Mouse (Mus musculus) C2C12 (cell line): ENCODE results near the gene Foxm1. TPM values are rescaled to one million over a fixed set of nuclear protein-coding genes. Genes with fewer than 3 reads are reported as not detected.

Experiments used
- H3K27me3 ChIP-seq: one replicate; pipeline ENCODE4 v1.6.1; 2011; ENCODE audit not compliant: control insufficient read depth, insufficient read depth, insufficient read length
- H3K36me3 ChIP-seq: one replicate; pipeline ENCODE4 v1.6.1; 2011; ENCODE audit not compliant: control insufficient read depth, insufficient read depth
- H3K4me3 ChIP-seq: one replicate; pipeline ENCODE4 v1.5.1; 2011; ENCODE audit warnings: mild to moderate bottlenecking, control low read depth; ENCODE audit not compliant: poor library complexity, insufficient read depth, severe bottlenecking
- H3K79me2 ChIP-seq: one replicate; pipeline ENCODE4 v1.6.1; 2011; ENCODE audit not compliant: control insufficient read depth, insufficient read depth
- H3K79me3 ChIP-seq: one replicate; pipeline ENCODE4 v1.6.1; 2011; ENCODE audit warnings: low read depth, control low read depth
- H3ac ChIP-seq: one replicate; pipeline ENCODE3; 2011; ENCODE audit warnings: low read depth; ENCODE audit not compliant: control insufficient read depth, insufficient read length
- CEBPB ChIP-seq: IDR thresholded peaks from one replicate; pipeline ENCODE4 v1.6.1; 2011; ENCODE audit warnings: low read depth, mild to moderate bottlenecking, control low read depth, moderate library complexity
- CTCF ChIP-seq: IDR thresholded peaks from one replicate; pipeline ENCODE4 v1.5.1; 2011; ENCODE audit not compliant: control insufficient read depth, insufficient read depth, insufficient read length
- FOSL1 ChIP-seq: IDR thresholded peaks from one replicate; pipeline ENCODE4 v1.8.0; 2011; ENCODE audit warnings: mild to moderate bottlenecking, low read length; ENCODE audit not compliant: poor library complexity, insufficient read depth, severe bottlenecking
- MAX ChIP-seq: IDR thresholded peaks from one replicate; pipeline ENCODE4 v1.6.1; 2011; ENCODE audit warnings: mild to moderate bottlenecking, control low read depth
- MYOD1 ChIP-seq: IDR thresholded peaks from one replicate; pipeline ENCODE4 v1.6.1; 2011; ENCODE audit warnings: low read depth; ENCODE audit not compliant: control insufficient read depth, insufficient read length
- MYOG ChIP-seq: IDR thresholded peaks from one replicate; pipeline ENCODE4 v1.6.1; 2011; ENCODE audit not compliant: control insufficient read depth, insufficient read length; ENCODE audit errors: extremely low read depth
- USF1 ChIP-seq: IDR thresholded peaks from one replicate; pipeline ENCODE4 v1.6.1; 2011; ENCODE audit warnings: low read depth, mild to moderate bottlenecking, control low read depth, moderate library complexity
- polyA plus RNA-seq: library from polyadenylated mRNA; unstranded; fragments of >200 nt; fragmentation: generic; extraction: Trizol; gene quantifications from one replicate; pipeline ENCODE4 v1.2.1, GENCODE M21; 2012; ENCODE audit warnings: missing spikeins

Gene Foxm1
- polyA plus RNA-seq, 1 experiment = 60.4 TPM

- no peaks in the 10 kb centered on the region for H3K27me3 ChIP-seq
- H3ac ChIP-seq = peak overlapping the region; percentile 94
- peak overlapping the region; percentile 63 for H3K4me3 ChIP-seq
- TF ChIP-seq MYOD1 (no peak), CEBPB (no peak), CTCF (no peak), FOSL1 (no peak), USF1 (no peak), MYOG (no peak), MAX (no peak)
- H3K79me3 ChIP-seq = peaks cover 17% of the 10 kb centered on the region
- H3K79me2 ChIP-seq = peaks cover 55% of the 10 kb centered on the region
- peaks cover 28% of the 10 kb centered on the region for H3K36me3 ChIP-seq
Observed at GRCm38 (mm10) chr6:128355201-128355681, 7.5 kb upstream of the Foxm1 start.

- Histone ChIP-seq H3K79me3 (peaks cover 22% of the 10 kb centered on the region), H3K27me3 (no peaks in the 10 kb centered on the region), H3K36me3 (peaks cover 26% of the 10 kb centered on the region), H3ac (peak within 1 kb of the TSS; percentile 94), H3K79me2 (peaks cover 55% of the 10 kb centered on the region), H3K4me3 (peak within 1 kb of the TSS; percentile 63)
- no peak for TF ChIP-seq MYOG
- TF ChIP-seq MYOD1 = no peak
- TF ChIP-seq FOSL1 = no peak
- TF ChIP-seq CTCF = no peak
- no peak for TF ChIP-seq CEBPB
- no peak for TF ChIP-seq MAX
- no peak for TF ChIP-seq USF1
Observed at GRCm38 (mm10) chr6:128355726-128356416, 6.9 kb upstream of the Foxm1 start, which contains the start of gene Tulp3. Gene Tulp3 (minus strand): TSS chr6:128355851.

GRCm38 (mm10) chr6:128358999-128359398, 3.8 kb upstream of the Foxm1 start:
- Histone ChIP-seq H3K79me2 (peaks cover 54% of the 10 kb centered on the region), H3K4me3 (no peak overlapping the region), H3K36me3 (peaks cover 23% of the 10 kb centered on the region), H3K27me3 (no peaks in the 10 kb centered on the region), H3ac (no peak overlapping the region), H3K79me3 (peaks cover 30% of the 10 kb centered on the region)
- TF ChIP-seq CTCF = peak; percentile 66
- no peak for TF ChIP-seq MYOG

- Histone ChIP-seq H3K36me3 (peaks cover 40% of the 10 kb centered on the region), H3K4me3 (peak overlapping the region; percentile 60), H3K27me3 (no peaks in the 10 kb centered on the region), H3K79me3 (peaks cover 46% of the 10 kb centered on the region), H3ac (peak overlapping the region; percentile 77), H3K79me2 (peaks cover 69% of the 10 kb centered on the region)
- TF ChIP-seq FOSL1 (no peak), USF1 (no peak), MYOD1 (no peak), MAX (no peak), CTCF (no peak), MYOG (no peak), CEBPB (no peak)
Observed at GRCm38 (mm10) chr6:128361901-128362300, 866 bp upstream of the Foxm1 start.

- H3K36me3 ChIP-seq = peaks cover 40% of the 10 kb centered on the region
- peak overlapping the region; percentile 60 for H3K4me3 ChIP-seq
- no peaks in the 10 kb centered on the region for H3K27me3 ChIP-seq
- H3K79me2 ChIP-seq = peaks cover 82% of the 10 kb centered on the region
- H3ac ChIP-seq = peak overlapping the region; percentile 77
- no peak for TF ChIP-seq USF1
- TF ChIP-seq CEBPB = no peak
- peak; percentile 55 for TF ChIP-seq MYOD1
- no peak for TF ChIP-seq CTCF
- TF ChIP-seq MAX = no peak
- no peak for TF ChIP-seq FOSL1
- H3K79me3 ChIP-seq = peaks cover 54% of the 10 kb centered on the region
Observed at GRCm38 (mm10) chr6:128363007-128363825, 449 bp downstream of the Foxm1 start.
